Mouse (Mus musculus) thymus, postnatal 10 days (tissue): ENCODE measurements around the gene Fsip1.

Experiments used
- DNase-seq, 2 experiments: peaks; one replicate each; pipeline ENCODE4 v3.0.0; 2021; ENCODE audit warnings: low spot score in 2 of 2

The Fsip1 gene

DNA sequence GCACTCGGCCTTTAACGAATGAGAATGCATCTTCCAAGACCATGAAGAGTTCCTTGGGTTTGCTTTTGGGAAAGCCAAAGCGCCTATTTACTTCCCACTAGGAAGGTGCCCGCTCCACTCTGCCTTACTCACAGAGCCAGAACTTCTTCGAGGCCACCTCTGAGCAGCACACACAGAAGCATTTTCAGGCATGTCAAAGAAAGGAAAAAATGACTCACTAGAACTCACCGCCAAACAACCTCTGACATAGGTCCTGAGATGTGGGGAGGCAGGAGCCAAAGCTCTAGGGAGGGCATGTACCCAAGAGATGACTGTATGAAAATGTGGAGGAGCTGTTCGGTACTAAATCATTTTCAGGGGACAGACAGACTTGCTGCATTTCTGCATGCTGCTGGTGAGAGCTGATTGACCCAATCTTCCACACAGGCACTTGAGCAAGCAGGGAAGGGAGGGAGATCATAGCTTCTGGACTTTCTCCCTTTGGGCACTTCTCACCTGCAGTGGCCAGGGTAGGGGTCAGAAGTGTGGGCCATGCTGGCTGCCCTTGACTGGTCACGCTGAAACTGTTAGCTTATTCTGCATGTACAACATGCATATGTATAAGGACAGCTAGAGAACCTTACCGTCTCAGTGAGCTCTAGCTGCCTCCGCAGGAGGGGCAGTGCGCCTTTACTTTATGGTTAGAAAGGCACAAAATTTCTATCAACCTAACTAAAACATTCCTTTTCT is 131.4 kb downstream of the Fsip1 start:
- DNase-seq: no peak

DNA sequence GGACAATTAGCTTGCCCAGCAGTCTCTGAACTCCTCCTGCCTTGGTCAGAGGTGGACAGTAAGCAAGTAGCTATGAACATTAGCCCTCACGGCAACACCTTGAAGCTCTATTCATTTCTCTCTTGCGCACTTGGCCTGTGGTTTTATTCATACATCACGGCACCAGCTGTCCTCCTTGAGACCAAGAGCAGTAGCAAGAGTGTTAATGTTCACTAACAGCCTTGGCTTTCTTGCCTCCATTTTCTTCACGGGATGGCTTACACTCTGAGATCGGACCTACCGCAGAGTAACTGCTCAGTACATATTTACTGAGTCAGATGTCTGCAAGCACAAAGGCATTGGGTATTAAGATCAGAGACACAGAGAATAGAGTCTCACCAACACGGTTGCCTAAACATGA is 132.3 kb downstream of the Fsip1 start:
- DNase-seq: no peak

DNA sequence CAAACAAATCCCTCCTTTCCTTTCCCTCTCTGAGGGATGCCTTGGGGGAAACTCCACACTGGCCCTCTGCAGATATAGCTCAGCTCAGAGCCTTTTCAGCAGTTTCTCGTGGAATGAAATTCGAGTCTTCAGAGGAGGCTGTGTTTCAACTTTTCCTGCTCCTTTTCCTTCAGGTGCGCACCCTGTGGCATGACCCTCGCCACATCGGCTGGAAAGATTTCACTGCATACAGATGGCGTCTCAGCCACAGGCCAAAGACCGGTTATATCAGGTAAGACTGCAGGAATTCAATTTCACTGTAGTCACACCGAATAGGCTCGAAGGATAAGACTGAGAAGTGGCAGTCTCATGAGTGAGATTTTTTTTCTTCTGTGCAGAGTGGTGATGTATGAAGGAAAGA is 133.0 kb downstream of the Fsip1 start:
- DNase-seq: no peak

DNA sequence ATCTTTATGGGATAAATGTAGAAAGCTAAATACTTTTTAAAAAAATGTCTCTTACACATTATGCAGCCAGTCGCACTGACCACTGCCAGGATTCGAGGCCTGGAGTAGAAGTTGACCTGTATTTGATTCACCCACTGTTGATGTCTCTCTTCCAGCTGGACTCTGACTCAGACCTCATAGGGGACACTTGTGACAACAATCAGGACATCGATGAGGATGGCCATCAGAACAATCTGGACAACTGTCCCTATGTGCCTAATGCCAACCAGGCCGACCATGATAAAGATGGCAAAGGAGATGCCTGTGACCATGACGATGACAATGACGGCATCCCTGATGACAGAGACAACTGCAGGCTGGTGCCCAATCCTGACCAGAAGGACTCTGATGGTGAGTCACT is 134.5 kb downstream of the Fsip1 start:
- no peak for DNase-seq

DNA sequence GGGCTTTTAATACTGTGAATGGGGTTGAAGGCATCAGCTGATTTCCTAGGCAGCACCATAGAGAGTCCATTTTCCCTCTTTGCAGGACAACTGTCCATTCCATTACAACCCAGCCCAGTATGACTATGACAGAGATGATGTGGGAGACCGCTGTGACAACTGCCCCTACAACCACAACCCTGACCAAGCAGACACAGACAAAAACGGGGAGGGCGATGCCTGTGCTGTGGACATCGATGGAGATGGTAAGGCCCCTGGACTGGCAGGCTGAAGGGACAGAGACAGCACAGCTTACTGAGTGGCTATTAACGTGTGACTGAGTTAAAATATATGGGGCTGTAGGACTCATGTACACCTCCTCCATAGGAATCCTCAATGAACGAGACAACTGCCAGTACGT is 136.0 kb downstream of the Fsip1 start:
- no peak for DNase-seq

DNA sequence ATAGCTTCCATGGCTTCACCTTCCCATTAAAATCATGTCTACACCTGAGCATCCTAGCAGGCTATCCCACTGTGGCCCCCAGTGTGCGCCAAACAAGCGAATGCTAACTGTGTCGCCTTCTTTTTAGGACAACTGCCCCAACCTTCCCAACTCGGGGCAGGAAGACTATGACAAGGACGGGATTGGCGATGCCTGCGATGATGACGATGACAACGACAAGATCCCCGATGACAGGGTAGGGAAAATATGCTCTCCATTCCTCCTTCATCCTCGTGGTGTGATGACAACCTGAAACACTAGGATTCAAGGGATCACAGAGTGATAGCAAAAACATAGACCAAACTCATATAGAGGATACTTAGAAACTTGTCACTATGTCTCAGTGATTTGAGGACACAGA is 136.7 kb downstream of the Fsip1 start:
- DNase-seq: no peak

DNA sequence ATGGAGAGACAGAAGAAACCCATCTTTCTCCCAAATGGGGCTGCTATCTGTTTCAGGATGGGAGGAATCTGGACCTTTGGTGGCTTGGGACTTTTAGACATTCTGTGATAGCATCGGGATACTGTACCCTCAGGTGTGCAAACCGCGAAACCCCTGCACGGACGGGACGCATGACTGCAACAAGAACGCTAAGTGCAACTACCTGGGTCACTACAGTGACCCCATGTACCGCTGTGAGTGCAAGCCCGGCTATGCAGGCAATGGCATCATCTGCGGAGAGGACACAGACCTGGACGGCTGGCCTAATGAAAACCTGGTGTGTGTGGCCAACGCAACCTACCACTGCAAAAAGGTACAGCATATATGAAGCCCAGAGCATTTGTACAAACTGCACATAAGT is 137.1 kb downstream of the Fsip1 start:
- DNase-seq: no peak

DNA sequence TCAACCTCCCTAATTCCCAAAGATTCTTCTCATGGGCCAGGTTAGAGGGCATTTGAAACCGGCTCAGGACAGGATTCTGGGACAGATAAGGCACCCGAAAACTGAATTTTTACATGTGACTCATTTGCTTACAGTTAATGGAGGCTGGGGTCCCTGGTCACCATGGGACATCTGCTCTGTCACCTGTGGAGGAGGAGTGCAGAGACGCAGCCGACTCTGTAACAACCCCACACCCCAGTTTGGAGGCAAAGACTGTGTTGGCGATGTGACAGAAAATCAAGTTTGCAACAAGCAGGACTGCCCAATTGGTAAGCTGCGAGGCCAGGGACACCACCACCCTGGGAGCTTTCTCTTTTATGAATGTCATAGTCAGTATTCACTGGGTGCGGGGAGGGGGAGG is 138.3 kb downstream of the Fsip1 start:
- DNase-seq: no peak

DNA sequence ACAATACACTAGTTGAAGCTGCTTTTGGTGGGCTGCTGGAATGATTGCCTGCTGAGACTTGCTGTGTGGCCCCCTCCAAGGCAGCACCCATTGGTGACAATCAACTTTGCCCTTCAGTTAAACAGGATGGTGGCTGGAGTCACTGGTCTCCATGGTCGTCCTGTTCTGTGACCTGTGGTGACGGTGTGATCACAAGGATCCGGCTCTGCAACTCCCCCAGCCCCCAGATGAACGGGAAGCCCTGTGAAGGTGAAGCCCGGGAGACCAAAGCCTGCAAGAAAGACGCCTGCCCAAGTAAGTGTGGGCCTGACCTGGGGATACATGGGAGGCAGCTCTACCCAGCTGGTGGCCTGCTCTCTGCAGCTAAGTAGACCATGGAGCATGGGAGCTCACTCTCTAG is 138.7 kb downstream of the Fsip1 start:
- no peak for DNase-seq

DNA sequence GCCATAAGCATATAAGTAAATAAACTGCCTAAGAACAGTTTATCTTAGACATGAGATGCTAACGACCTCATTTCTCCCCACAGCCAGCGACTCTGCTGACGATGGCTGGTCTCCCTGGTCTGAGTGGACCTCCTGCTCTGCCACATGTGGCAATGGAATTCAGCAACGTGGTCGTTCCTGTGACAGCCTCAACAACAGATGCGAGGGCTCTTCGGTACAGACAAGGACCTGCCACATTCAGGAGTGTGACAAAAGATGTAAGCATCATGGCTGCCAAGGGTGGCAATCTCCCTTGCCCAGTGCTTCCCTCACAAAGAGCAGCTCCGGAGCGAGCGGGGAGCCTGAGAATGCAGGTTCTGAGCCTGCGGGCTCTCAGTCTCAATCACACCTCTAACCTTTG is 139.4 kb downstream of the Fsip1 start:
- DNase-seq: no peak

DNA sequence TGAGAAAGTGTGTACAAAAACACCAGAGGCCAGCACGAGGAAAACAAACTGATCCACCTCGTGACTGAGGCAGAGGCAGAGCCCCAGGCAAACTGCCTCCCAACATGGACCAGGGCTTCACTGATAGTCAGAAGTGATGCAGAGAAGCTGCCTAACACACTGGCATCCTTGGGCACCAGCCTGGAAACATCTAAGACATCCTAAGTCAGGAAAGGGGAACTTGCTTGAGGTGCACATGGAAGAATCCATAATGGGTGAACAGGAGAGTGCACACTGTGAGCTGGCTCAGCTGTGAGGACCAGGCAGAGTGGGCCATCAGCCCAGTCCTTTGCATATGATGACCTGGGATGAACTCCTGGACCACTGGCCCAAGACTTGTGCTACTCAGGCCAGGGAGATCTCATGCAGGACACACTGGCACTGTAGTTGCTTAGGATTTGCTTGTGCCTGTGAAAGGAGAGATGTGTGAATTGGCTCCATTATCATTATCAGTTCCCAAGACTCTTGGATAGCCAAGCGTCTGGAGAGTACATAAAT is 139.9 kb downstream of the Fsip1 start:
- no peak for DNase-seq

DNA sequence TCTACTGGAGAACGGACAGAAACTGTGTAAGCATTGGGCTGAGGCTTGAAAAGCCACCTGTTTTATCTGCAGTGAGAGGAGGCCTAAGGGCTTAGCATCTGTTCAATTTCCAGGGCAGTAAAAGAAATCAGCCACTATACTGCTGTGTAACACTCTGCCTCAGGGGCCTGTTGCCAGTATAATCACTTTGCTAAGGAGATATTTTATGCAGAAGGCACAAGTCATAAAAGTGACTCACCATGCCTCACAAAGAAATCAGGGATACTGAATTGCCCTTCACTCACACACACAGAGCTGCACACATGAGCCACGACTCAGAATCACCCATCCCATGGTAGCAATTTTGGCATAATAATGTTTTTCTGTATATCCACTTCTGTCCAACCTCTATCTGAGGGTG is 140.6 kb downstream of the Fsip1 start:
- DNase-seq: no peak

DNA sequence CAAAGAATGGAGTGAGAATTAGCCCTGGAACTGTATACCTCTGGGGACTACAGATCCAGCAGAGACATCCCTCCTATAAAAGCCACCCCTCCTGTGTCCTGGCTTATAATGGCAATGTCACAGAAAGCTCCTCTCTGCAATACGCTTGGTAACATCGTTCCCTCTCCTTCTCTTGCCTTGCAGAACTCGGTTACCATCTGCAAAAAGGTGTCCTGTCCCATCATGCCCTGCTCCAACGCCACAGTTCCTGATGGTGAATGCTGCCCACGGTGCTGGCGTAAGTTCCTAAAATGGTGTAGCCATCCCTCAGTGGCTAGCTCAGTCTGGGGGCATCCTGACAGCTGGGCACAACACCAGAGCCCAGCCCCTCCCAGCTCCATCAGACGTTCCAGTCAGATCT is 141.1 kb downstream of the Fsip1 start:
- no peak for DNase-seq

DNA sequence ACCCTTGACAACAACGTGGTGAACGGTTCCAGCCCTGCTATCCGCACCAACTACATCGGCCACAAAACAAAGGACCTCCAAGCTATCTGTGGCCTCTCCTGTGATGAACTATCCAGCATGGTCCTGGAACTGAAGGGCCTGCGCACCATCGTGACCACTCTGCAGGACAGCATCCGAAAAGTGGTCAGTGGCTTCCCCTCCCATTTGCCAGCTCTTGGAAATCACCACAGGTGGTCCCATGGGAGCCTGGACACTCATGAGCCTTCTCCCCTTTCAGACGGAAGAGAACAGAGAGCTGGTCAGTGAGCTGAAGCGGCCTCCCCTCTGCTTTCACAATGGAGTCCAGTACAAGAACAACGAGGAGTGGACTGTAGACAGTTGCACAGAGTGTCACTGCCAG is 142.1 kb downstream of the Fsip1 start:
- DNase-seq: no peak

DNA sequence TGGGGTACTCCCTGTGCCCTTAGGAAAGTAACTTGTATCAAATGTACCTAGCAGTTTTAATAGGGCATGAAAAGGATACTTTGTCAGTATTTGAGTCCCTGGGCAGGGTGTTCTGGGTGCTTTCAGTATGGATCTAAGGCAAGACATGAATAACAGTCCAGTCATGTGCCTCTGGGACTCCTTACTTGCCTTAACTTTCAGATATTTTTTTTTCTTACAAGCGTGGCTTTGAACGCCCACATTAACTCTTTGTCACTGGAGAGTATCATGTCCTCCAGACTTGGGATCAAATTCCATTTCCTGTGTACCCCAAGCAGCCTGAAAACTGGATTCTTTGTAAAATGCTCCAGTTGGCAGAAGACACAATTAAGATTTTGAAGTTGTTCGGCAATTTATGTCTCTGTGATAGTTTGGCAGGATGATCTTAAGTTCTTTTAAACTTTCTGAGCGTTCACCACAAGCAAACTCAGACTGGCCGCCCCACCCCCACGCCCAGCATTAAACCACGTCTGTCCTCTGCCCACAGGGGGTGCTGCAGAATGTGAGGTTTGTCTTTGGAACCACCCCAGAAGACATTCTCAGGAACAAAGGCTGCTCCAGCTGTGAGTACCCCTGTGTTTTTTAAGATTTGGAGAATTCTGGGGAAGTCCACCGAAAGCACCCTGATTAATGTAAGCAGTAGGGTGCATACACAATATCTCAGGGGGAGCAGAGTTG is 142.8 kb downstream of the Fsip1 start:
- no peak for DNase-seq

DNA sequence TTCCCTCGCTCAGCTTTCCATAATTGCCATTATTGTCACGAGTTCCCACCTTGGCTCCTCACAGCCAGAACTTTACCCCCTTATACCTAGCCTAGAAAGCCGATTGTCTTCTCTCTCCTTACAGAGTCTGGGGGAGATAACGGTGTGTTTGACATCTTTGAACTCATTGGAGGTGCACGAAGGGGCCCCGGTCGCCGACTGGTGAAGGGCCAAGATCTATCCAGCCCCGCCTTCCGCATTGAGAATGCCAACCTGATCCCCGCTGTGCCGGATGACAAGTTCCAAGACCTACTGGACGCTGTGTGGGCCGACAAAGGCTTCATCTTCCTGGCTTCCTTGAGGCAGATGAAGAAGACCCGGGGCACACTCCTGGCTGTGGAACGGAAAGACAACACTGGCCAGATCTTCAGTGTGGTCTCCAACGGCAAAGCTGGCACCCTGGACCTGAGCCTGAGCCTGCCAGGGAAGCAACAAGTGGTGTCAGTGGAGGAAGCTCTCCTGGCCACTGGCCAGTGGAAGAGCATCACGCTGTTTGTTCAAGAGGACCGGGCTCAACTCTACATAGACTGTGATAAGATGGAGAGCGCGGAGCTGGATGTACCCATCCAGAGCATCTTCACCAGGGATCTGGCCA is 143.8 kb downstream of the Fsip1 start:
- no peak for DNase-seq

DNA sequence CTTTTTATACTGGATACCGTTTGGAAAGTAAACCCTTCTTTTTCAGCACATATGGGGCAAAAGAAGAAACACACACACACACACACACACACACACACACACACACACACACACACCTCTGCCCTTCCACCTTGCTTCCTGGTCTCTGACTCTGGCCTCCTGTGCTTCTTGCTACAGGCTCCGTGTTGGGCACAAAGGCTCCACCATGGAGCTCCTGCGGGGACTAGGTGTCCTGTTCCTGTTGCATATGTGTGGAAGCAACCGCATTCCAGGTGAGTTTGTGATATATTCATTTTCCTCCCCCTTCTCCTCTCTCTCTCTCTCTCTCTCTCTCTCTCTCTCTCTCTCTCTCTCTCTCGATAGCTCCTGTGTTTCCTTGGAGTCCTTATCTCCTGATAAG is 144.3 kb downstream of the Fsip1 start:
- no peak for DNase-seq

DNA sequence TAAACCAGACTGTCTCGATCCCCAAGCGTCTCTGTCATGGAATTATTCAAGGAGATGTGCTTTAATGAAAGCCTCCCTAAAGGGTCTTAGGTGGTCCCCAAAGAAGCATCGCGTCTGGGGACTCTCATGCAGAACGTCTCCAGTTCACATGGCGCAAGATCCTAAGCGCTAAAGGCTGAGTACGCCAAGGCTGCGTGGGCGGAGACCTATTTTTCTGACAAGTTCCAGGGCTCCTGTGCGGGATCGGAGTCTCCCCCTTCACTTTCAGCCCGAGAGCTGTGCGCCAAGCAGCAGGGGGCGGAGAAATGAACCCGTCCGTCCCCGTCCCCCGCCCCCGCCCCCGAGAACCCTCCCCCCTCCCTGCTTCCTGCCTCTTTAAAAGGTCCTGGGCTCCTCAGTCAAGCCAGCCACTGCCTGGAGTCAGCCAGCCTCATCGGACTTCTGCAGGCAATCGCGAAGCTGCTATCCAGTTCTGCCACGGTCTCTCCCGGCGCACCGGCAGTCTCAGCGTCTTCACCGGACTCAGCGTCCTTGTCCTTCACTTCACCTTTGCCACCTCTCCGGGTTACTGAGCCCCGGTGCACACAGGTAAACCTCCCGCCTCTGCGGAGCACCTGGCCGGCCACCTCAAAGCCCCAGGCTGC is 145.2 kb downstream of the Fsip1 start, which contains the start of gene Thbs1:
TSS of gene Thbs1 (plus strand) at position 389 of the 644 bp plus-strand sequence.
- DNase-seq: peak; percentile 5 to 24

DNA sequence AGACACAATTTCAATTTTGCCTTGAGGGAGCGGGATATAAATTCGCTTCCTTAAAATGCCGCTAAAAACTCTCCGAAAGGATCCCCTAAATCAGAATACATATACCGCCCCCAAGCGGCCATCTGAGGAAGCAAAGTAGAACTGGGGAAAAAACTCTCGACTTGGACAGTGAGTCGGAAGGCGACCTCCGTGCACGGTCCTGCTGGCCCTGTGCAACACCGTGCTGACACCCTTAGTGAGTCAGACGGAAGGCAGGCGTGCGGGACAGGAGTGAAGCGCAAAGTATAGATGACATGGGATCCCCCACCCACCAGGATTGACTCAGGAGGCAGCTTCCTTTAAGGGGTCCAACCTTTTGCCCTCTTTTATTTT is 145.7 kb downstream of the Fsip1 start:
- peak; percentile 34 to 69 for DNase-seq

DNA sequence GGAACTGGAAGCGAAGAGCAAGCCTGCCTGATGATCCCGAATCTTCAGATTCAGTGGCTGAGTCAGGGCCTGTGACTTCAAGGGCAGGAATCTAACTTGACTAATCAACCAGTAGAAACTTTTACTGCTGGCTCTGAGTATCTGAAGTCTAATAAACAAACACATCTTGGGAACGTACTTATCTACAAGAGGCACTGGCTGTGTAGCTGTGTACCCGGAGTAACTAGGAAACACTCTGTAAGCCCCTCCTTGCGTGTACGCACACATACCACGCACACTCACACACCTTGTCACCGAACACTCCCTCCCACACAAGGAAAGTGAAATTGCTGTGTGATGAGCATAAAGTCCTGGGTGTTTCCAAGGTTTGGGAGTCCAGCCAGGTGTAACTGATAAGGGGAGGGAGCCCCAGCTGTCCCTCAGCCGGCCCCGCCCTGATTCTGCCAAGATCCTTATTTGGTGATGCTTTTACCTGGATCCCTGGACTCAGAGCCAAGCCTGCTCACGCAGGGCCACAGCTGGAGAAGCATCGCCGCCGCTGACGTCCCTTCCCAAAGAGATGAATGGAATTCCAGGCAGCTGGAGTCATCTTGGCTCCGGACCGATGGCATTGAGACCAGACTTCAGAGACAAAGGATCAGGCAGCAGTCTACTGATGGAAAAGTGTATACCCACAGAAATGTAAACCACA is 146.4 kb downstream of the Fsip1 start:
- no peak for DNase-seq

DNA sequence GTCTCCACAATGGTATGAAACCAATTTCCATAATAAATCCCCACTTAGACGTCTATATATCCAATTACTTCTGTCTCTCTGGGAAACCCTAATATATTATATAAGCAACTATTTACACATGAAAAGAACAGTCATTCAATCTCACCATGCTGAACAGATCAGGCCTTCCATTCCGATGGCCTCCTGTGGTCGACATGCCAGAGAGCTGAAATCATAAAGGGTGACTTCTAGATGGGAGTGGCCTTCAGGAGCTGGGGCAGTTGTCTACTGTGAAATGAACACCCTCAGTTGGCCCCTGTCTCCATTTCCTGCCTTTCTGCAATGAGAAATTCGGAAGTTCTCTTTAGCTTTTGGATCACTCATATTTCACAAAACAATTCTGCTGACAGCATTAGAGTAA is 154.6 kb downstream of the Fsip1 start:
- DNase-seq: no peak

DNA sequence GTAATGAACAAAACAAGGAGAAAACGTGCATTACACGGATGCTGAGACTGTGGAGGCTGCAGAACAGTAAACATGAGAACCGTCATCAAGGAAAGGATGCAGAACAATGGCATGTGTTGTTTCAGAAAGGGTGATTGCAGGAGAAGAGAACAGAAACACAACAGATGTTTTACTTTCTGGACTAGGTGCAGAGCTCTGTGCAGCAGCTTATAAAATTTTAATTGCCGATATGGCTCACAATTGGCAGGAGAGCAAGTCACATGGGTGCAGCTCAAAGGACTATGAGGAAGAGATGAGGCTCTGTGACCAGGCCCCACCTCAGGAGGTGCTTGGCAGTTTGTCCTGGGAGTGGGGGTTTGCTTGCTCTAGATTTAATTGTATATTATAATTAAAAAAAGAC is 157.7 kb downstream of the Fsip1 start:
- DNase-seq: no peak
